Mouse (Mus musculus) regulatory T cell (primary cell): ENCODE results near the gene Kif16b.

Source experiments
- in situ Hi-C: fragments of 300-600 bp; cut with MboI, MseI; formaldehyde crosslinking; loops from one replicate; pipeline ENCODE4 v1.15.1; 2025; ENCODE audit warnings: high pct_unique_total_duplicates

Gene Kif16b

DNA sequence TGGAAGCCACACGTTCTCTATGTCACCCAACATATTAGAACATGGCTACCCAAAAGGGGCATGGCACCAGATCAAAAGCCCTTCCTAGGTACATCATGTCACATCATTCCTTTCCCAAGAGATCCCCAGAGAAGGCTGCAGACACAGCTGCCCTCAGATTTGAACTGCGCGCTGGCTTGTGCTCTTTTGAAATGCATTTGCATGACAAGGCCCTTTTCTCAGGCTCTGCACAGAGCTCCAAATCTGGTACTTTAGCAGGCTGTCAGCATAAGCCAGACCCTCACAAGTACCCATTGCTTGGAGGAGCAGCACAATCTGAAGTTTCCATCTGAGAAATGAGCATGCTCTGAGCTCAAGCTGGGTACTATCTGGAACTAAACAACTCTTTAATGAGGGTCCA lies 165.6 kb downstream of the Kif16b start:
- in situ Hi-C loops = no loop called here

DNA sequence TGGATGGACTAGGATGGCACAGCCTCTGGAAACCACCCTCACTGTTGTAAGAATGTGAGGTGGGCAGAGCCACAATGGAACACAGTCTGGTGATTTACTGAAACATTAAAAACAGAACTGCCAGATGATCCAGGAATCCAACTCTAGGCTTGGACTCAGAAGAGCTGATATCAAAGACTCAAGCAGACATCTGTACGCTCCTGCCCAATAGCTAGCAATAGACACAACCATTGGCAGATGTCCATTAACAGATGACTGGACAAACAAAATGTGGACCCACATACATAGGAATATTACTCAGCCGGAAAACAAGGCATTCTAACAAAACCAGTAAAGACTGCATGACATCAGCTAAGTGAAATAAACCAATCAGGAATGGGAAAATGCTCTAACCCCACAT lies 167.3 kb downstream of the Kif16b start:
- in situ Hi-C loops = no loop called here

DNA sequence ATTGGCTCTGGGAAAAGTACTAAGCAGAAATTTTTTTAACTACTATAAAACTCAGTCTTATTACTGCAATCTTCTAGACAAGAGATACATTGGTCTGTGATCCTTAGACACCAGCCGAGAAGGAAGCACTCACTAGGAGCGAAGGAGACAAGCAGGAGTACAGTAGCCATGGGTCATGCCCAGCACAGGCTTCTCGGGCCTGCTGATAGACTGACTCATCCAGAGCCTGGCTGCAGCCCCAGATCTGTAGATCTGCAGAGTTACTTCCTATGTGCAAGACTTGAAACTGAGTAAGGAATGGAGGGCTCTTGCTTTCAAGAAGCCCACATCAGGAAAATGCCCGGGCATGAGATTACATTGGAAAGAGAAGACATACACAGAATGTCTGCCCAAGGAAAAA lies 169.0 kb downstream of the Kif16b start:
- in situ Hi-C loops = no loop called here

DNA sequence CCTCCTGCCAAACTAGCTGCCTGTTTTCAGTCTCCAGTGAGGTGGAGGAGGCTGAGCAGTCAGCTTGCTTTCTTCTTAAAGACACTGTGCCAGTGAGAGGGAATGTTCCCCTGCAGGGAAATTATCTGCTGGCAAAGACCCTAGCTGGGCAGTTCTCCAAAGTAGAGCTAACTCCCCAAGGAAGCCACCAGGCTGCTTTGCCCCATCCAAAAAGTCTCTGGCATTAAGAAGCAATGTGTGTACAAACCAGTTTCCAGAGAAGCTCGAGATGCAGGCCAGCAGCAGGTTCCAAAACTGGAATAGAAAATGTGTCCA lies 169.6 kb downstream of the Kif16b start:
- in situ Hi-C loops = no loop called here

DNA sequence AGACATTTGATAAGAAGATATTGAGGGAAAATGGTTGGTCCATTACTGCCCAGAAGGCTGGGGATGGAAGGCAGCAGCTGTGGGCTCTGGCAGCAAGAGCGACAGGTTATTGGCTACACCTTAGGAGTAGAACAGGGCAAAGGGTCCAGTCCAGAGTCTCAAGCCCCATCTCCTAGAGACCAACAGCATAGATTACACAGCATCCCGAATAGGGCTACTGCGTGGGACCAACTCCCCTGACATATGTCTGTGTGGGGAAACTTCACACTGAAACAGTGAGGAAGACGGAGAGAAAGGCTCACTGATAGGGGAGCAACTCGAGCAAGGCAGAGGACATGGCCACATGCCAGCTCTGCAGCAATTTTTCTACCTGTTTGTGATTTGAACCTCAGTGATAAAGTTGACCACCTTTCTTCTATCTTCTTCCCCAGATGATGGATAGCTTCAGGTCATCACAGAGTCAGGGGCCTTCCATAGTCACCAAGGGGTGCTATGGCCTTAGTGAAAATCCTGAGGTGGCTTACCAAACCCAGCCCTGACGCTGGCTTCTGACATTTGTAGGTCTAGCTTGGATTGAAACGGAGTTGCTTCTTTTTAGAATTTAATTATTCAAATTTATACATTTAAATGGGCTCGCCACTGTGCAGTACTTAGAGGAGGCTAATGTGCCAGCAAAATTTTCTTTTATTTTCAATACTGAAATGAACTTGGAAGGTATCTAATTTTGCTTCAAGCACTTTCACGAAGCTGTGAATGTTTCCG lies 170.1 kb downstream of the Kif16b start:
- in situ Hi-C loops = no loop called here

DNA sequence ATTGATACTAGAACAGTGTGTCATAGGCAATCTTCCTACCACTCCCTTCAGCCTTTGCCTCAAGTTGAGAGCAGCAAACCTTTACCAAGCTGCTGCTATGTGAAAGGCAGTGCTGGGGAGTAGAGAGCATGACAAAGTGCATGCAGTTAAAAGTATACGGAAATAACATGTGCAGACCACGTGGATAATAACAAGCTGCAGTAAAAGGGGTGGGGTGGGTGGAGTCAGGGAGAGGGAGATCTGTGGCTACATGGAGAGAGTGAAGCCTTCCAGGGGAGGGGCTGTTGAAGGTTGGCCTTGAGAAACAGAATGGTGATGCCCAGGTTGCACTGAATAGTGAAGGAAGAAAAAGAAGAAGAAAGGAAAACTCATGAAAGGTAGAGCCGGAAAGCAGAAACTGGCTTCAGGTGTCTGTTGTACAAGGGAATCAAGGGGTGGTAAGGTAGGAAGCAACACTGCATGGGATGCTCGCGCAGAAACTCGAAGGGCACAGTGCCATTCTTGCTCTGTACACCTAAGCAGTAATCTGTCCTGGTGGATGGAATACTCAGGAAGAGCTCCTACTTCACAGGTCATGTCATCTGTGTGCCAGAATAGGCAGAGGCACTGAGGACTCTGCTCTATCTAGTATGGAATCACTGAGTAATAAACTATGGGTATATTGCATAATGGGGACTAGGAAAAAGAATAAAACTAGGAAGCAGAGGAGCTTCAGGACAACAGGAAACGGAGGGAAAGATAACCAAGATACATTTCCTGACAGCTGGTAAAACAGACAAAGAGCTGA lies 176.9 kb downstream of the Kif16b start:
- in situ Hi-C loops = no loop called here

DNA sequence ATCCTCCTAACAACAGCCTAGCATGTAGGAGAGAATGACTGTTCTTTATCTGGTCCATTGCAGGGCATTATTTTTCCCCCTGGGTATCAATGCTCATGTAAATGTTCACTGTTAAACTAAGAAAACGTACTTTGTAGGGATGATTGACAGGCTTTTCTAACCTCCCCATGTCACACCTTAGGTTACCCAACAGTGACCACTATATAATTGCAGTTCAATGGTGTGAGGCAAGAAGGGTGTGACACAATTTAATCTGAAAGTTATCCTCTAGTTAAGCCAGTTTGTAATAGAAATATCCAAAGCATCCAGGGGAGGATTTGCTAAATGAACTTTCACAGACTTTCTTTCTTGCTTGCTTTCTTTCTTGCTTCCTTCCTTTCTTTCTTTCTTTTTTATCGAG lies 181.2 kb downstream of the Kif16b start:
- in situ Hi-C loops = no loop called here

DNA sequence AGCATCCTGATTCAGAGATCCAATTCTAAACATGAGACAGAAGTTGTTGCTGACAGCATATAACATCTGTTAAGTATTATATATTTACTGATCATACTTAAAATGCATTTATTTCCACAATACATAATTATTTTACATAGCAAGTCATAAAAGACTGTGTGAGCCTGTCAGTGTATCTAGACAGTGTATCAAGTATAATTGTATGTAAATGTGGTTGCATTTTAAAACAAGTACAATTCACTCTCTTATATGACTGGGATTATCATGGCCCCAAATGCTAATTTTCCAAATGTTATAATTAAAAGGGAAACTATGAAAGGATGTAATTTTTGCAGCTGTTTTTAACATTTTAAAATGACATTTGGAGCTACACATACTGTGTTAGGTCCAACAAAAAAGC lies 182.3 kb downstream of the Kif16b start:
- in situ Hi-C loops = no loop called here

DNA sequence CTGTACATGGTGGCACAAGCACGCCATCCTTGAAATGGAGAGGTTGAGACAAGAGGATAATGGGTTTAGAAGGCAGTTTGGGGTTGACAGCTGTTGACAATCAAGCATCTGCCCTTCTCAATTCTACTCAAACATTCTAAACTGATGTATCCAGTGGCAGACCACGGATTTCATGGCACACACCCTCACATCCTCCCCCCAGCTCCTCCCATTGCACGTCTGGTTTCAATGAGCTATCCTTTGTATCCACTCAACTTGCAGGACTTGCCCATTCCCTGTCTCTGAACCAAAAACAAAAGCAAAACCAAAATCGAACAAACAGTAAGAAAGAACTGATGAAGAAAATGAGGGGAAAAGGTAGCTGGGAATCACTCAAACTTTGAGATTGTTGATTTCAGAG lies 183.7 kb downstream of the Kif16b start:
- in situ Hi-C loops = no loop called here

DNA sequence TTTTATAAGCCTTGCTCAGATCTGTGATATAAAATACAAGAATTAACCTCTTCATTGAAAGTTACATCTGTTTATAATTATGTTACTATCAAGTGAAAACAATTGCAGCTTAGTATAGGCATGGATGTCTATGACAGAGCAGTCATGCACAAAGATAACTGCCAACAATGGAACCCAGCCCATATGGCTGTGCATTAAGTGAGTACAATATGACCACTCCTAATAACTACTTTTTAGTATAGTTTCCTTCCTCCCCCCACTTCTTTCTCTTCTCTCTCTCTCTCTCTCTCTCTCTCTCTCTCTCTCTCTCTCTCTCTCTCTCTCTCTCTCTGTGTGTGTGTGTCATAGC lies 185.4 kb downstream of the Kif16b start:
- in situ Hi-C loops = no loop called here

DNA sequence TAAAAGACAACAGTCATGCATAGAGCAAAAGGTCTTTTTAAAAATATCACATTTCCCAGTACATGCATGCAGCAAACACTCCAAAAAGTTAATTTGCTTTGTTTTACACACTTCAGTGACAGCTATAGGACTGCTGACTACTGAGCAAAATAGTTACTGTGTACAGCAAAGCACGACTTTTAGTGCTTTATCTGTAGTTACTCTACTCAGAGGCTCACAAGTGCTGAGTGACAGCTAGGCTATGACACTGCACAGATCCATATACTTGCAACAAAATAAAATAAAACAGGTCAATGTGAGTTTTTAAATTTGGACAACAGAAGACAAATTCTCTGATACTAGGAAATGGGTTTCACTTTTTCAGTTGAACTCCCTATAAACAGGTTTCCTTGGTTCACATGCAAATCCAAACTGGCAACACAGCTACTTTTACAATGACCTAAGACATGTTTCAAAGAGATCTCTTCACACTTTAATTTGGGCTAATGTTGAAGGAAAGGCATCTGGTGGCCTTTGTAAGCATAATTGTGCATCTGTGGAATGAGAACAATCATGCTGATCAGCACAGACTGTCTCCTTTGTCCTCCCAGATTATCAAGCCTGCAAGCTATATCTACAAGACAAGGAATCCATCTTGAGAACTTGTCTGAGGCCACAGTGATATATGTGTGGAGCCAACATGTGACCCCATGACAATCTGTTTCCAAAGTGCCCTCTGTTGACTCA lies 186.0 kb downstream of the Kif16b start:
- in situ Hi-C loops = no loop called here

DNA sequence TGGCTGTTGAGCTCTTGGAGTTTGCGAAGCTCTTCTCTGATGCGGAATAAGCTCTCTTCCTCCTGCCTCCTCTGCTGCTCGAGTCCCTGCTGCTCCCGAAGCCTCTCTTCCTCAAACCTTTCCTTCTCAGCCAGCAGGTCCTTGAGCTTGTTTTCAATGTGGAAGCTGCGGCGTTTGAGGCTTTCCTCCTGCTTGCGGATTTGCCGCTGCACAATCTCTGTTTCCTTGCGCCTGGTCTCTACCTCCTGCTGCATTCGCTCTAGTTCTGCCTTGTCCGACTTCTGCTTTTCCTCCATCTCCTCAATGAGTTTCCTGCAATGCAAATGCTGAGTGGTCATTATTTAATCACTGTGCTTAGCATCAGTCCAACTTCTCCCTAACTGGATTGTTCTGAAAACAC lies 188.6 kb downstream of the Kif16b start:
- in situ Hi-C loops = no loop called here

DNA sequence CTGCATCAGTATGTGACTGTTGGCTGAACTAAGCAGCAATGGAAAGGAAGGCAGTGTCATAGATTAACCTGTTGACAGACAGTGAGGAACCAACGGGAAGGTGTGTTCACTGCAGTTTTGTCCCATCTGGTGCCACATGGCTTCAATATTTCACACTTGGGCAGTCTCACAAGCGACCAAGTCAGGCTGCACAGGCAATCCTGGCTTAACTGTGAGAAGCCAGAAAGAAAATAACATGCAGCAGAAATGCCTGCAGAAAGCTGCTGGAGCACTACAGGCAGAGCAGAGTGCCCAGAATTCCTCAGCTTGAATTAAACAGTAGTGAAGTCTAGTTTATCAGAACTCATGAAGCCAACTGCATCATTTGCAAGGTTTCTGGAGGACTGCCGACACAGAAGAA lies 192.0 kb downstream of the Kif16b start:
- in situ Hi-C loops = no loop called here

DNA sequence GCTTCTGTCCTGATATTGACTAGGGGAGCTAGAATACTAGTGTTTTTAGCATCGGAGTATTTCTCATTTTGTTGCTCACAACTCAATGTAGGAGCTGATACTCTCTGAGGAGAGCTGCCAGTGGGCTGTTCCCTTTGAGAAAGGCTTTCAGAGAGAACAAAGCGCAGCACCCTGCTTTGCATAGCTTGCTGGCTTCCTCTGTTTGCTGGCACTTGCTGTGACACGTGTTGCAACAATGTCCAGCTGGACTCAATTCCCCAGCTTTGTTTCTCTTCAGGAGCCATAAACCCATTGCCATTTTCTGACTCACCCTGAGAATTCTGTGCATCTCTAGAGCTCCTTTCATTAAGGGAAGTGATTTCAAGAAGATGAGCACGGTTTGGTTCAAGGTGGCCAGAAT lies 200.6 kb downstream of the Kif16b start:
- in situ Hi-C loops = no loop called here

DNA sequence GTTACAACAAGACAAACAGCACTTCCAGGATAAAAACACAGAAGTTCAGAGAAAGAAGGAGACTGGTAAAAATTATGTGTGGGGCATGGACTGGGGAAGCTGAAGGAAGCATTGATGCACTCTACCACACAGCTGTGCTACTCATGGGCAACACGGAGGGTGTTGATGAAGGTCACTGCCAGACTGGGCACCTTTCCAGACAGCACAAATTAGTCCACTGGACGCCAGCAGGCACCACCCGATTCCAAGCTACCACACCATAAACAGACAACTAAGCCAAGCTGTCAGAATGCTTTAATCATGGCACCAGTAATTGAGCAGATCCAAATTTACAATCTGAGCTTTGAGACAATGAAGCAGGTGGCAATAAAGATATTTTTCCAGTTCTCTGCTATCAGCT lies 202.7 kb downstream of the Kif16b start:
- in situ Hi-C loops = no loop called here

DNA sequence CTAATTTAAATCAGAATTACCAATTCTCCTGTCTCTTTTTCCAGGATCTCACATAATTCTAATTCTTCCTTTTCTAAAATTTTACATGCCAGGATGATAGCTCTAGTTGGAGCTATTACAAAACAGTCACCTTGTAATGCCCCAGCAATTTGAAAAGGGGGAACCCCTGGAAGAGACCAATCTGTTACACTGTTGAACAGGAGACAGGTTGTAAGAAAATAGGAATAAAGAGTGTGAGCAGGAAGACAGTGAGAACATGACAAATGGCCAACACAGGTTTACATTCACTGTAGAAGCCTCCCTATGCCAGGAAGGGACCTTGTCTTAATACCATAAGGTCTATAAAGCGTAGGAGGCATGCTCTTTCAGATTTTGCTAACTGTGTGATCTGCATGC lies 206.4 kb downstream of the Kif16b start:
- in situ Hi-C loops = no loop called here

DNA sequence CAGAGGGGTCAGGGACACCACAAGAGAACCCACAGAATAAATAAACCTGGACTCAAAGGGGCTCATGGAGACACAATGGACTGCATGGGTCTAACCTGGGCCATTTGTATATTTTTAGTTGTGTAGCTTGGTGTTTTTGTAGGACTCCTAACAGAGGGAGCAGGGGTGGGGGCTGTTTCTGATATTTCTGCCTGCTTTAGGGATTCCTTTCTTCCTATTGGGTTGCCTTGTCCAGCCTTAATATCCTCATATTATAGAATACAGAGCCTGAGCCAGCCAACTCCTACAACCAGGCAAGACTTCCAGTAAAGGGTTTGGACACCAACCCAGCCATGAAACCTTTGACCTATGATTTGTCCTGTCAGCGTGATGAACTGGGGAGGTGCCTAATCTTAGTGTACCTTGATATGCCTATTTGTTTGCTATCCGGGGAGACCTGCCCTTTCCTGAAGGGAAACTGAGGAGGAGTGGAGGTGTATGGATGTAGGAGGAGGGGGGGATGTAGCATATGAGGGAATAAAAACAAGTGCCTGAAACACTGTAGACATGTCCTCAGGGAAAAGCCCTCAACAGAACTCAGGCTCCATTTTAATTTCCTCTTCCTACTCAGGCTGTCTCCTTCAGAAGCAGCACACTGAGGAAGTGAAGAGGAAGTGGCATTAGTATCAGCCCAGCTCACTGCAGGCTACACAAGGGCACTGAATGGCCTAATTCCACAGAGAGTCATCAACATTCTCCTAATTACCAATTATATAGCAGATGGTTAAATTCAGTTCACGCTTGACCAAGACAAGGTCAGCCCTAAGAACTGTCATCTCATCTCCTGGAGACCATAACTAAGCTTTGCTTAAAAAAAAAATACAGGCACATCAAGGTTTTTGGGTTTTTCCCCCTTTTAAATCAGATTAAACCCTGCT lies 207.1 kb downstream of the Kif16b start:
- in situ Hi-C loops = no loop called here

DNA sequence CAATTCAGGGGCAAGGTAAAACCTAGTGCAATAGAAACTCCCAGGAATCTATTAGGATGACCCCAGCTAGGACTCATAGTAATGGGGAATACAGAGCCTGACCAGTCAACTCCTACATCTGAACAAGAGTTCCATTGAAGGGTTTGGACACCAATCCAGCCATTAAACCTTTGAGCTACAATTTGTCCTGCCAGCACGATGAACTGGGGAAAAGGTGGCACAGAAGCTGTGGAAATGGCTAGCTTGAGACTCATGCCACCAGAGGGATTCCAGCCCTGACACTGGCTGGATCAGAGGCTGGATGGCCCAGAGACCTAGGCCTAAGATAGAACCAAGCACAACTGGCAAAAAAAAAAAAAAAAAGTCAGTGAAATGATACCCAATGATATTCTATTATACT lies 207.9 kb downstream of the Kif16b start:
- in situ Hi-C loops = no loop called here

DNA sequence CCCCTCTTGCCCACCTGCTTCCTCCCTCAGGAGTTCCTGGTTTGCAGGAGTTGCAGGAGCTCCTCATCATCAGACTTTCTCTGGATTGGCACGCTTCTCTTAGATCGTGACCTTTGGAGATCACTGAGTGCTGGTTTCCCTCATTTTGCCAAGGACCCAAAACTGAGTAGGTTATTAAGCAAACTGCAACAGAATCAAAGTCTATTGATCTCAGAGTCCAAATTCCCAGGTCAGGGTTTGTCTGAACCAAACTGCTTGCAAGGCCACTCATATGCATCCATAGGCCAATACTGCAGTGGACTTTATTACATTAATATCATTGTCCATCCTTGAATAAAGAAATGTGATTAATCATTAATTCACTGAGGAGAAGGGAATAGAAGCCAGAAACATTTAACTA lies 211.8 kb downstream of the Kif16b start:
- in situ Hi-C loops = no loop called here

DNA sequence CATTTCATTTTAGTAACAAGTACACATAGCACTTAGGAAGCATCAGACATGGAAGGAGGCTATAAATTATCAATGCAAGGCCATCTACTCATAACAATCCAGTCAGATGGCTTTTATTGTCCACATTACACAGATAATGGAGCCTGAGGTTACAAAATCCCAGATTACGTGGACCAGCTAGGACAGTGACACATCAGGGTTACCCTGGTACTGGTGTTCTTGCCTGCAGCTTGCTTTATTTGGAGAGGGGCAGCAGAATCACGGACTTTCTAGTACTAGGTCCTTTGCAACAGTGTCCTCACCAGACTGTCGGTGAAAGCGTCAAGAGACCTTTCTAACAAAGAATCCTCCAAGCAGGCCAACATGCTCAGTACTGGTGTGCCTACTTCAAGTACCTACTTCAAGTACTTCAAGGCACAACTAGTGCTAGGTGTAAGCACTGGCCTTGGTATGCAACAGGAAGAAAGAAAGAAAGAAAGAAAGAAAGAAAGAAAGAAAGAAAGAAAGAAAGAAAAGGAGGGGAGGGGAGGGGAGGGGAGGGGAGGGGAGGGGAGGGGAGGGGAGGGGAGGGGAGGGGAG lies 213.3 kb downstream of the Kif16b start:
- in situ Hi-C loops = no loop called here

DNA sequence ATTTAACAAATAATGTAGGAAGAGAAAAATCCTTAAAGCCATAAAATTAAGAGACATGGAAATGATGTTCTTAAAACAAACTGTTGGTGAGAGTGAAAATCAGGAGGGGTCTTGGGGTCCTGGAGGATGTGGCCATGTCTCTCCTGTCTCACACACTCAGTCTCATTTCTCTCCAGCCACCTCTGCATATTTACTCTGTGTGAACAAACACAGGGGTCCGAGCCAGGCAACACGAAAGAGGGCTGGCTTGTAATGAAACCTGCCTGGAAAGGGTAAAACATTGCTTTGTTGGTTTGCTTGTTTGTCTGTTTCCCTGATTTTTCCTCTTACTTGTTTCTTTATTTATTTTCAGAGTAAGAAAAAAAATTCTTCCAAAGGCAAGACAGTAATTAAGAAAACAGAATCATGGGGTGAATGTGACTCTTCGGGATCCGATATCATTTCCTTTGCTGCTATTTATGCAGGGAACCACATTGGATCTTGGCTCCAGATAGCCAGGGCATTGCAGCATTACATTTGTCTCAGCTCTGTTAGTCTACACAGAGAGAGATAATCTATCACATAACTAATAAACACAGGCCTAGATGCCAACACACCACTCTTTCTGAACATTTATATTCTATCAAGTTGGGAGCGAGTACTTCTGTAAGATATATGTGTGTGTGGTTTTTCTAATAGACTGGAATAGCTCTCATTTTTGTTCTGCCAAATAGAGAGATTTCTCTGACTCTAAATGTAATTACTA lies 218.2 kb downstream of the Kif16b start:
- in situ Hi-C loops = no loop called here
